Mouse (Mus musculus) midbrain, embryonic 16.5 days (tissue): ENCODE measurements at regions not wholly inside any gene's neighbourhood (a gene's known extent, or its start where the extent isn't known, plus 50 kb on each side); places are given as distances from the start of the nearest gene placed in this dataset.

Experiments used
- ATAC-seq: fragments of 200-750 bp; cut with Nextera tagmentation; 2 replicates; pipeline ENCODE4 v1.8.0; 2017; ENCODE audit warnings: moderate TSS enrichment
- H3K27ac ChIP-seq: fragments of 300-500 bp; sonication (generic); 2 replicates; pipeline ENCODE4 v1.5.1; 2014; ENCODE audit warnings: mild to moderate bottlenecking, low read length, mixed read lengths
- H3K27me3 ChIP-seq: fragments of 300-500 bp; sonication (generic); 2 replicates; pipeline ENCODE4 v1.6.1; 2014; ENCODE audit warnings: low read depth, low read length, mixed read lengths; ENCODE audit not compliant: control insufficient read depth, insufficient read depth
- H3K36me3 ChIP-seq: fragments of 300-500 bp; sonication (generic); 2 replicates; pipeline ENCODE4 v1.6.1; 2014; ENCODE audit warnings: mild to moderate bottlenecking, low read length, moderate library complexity, mixed read lengths; ENCODE audit not compliant: control insufficient read depth, insufficient read depth
- H3K4me1 ChIP-seq: fragments of 300-500 bp; sonication (generic); 2 replicates; pipeline ENCODE4 v1.6.1; 2014; ENCODE audit warnings: mild to moderate bottlenecking, low read length, mixed read lengths; ENCODE audit not compliant: control insufficient read depth, insufficient read depth
- H3K4me2 ChIP-seq: fragments of 300-500 bp; sonication (generic); 2 replicates; pipeline ENCODE4 v1.6.1; 2014; ENCODE audit warnings: mild to moderate bottlenecking, low read length, mixed read lengths
- H3K4me3 ChIP-seq: fragments of 300-500 bp; sonication (generic); 2 replicates; pipeline ENCODE4 v1.5.1; 2014; ENCODE audit warnings: low read depth, mild to moderate bottlenecking, low read length, moderate library complexity, mixed read lengths
- H3K9ac ChIP-seq: fragments of 300-500 bp; sonication (generic); 2 replicates; pipeline ENCODE4 v1.6.1; 2014; ENCODE audit warnings: low read depth, low read length, mixed read lengths
- H3K9me3 ChIP-seq: fragments of 300-500 bp; sonication (generic); replicated peaks from 2 replicates; pipeline ENCODE4 v1.6.1; 2014; ENCODE audit warnings: mild to moderate bottlenecking, low read length, mixed read lengths; ENCODE audit not compliant: control insufficient read depth, poor library complexity, severe bottlenecking
- WGBS: fragments of 180-500 bp; shearing (Covaris S2); extraction: QIAGEN DNeasy Blood & Tissue Kit; methylation state at CpG from one replicate; pipeline ENCODE4 v1.1.7; 2014; 5-methylcytosine and 5-hydroxymethylcytosine counted together

DNA sequence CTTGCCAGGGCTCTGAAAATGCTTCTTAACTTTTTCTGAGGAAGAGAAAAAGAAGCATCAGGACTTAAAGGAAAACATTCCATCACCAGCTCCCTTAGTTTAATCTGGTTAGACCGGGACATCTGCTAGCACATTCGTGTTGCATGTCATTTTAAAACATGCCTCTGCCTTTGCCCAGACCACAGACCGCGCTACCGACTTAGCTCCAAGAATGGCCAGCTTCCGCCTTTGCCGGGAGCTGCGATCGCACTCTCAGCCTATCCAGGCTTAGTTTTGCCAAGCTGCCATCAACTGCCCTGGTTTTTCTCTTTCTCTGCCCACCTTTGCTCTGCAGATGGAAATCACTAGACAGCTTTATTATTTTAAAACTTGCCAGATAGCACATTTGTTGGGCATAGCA lies 129.3 kb upstream of the Rapgef5 start:
- no peak overlapping the region for H3K9ac ChIP-seq
- H3K4me1 ChIP-seq = peaks cover 3% of the 10 kb centered on the region; the same call in 1 of the 2 replicates
- no peaks in the 10 kb centered on the region for H3K36me3 ChIP-seq
- no peaks in the 10 kb centered on the region for H3K27me3 ChIP-seq
- no peak overlapping the region for H3K4me3 ChIP-seq
- H3K27ac ChIP-seq = no peak overlapping the region
- ATAC-seq = no peak
- 83% methylated on average over 9 of the region's 9 CpGs for WGBS
- H3K9me3 ChIP-seq = no peaks in the 10 kb centered on the region
- no peak overlapping the region for H3K4me2 ChIP-seq

GRCm38 (mm10) chr12:117389516-117390347 lies 126.5 kb upstream of the Rapgef5 start:
- Histone ChIP-seq H3K27me3 (no peaks in the 10 kb centered on the region), H3K4me1 (peaks cover 3% of the 10 kb centered on the region; the same call in 1 of the 2 replicates), H3K9me3 (no peaks in the 10 kb centered on the region), H3K4me2 (no peak overlapping the region), H3K36me3 (no peaks in the 10 kb centered on the region), H3K27ac (no peak overlapping the region), H3K4me3 (no peak overlapping the region), H3K9ac (no peak overlapping the region)
- WGBS = 73% methylated on average over 7 of the region's 7 CpGs
- ATAC-seq = no peak

- H3K9me3 ChIP-seq = no peaks in the 10 kb centered on the region
- H3K4me2 ChIP-seq = no peak overlapping the region
- H3K4me3 ChIP-seq = no peak overlapping the region
- no peaks in the 10 kb centered on the region for H3K27me3 ChIP-seq
- H3K9ac ChIP-seq = no peak overlapping the region
- no peak overlapping the region for H3K27ac ChIP-seq
- H3K4me1 ChIP-seq = no peaks in the 10 kb centered on the region
- H3K36me3 ChIP-seq = no peaks in the 10 kb centered on the region
- WGBS = 95% methylated on average over 3 of the region's 3 CpGs
- no peak for ATAC-seq
Observed at GRCm38 (mm10) chr12:117397512-117397911, 118.8 kb upstream of the Rapgef5 start.

DNA sequence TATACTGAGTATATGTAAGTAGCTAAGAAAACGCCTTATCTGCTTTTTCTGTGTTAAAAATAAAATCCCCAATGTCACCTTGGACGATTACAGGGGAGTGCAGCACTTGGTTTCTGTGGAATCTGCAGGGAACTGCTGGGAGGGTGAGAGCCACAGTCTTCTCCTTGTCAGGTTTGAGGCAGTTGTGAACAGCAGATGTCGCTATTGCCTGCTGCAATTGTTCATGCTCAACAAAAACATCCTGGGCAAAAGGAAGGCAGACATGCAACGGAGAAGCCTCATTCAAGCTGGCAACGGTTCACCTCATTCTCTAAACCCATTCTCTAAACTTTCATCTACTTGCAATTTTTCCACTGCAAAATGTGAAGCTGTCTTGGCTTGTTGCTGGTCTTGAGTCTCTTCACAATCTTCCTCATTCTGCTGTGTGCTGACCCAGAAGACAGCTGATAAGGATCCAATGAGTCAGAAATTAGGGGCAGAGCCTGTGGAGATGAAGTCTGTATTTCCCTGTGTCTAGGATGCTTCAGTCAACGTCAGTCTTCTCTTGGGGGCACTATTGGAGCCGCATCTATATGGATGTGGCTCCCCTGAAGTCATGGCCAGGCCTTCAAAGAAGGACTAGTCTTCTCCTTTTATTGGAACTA lies 112.6 kb upstream of the Rapgef5 start:
- H3K36me3 ChIP-seq = no peaks in the 10 kb centered on the region
- no peaks in the 10 kb centered on the region for H3K9me3 ChIP-seq
- ATAC-seq = peak; percentile 87
- no peak overlapping the region for H3K27ac ChIP-seq
- peaks cover 5% of the 10 kb centered on the region; the same call in 1 of the 2 replicates for H3K4me1 ChIP-seq
- H3K27me3 ChIP-seq = no peaks in the 10 kb centered on the region
- no peak overlapping the region for H3K9ac ChIP-seq
- 9% methylated on average over 7 of the region's 7 CpGs for WGBS
- H3K4me2 ChIP-seq = no peak overlapping the region
- no peak overlapping the region for H3K4me3 ChIP-seq

- Histone ChIP-seq H3K4me3 (no peak overlapping the region), H3K4me1 (peaks cover 5% of the 10 kb centered on the region; the same call in 1 of the 2 replicates), H3K9me3 (no peaks in the 10 kb centered on the region), H3K27me3 (no peaks in the 10 kb centered on the region), H3K4me2 (no peak overlapping the region), H3K27ac (no peak overlapping the region), H3K36me3 (no peaks in the 10 kb centered on the region), H3K9ac (no peak overlapping the region)
- ATAC-seq = no peak
- 71% methylated on average over 5 of the region's 5 CpGs for WGBS
Observed at GRCm38 (mm10) chr12:117404157-117404752, 112.0 kb upstream of the Rapgef5 start.

DNA sequence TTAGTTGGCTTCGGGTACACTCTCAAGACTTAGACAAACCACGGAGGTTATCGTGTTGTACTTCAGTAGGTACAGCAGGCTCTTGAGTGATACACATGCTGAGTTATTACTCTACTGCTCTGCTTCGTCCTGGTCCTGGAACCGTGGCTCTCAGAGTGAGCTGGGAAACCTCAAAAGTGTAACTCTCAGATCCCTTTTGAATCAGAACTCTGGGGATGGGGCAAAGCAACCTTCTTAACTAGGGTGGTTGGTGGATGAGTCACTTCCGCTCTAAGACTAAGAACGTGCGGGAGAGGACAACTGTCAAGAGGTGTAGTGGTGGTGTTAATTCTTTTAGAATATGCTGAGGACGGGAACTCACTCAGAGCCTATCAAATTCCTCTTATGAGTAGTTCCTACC lies 109.4 kb upstream of the Rapgef5 start:
- no peak overlapping the region for H3K27ac ChIP-seq
- H3K36me3 ChIP-seq = no peaks in the 10 kb centered on the region
- no peak for ATAC-seq
- WGBS = 93% methylated on average over 9 of the region's 9 CpGs
- no peak overlapping the region for H3K4me3 ChIP-seq
- no peak overlapping the region for H3K9ac ChIP-seq
- H3K4me2 ChIP-seq = no peak overlapping the region
- H3K9me3 ChIP-seq = no peaks in the 10 kb centered on the region
- H3K4me1 ChIP-seq = peaks cover 5% of the 10 kb centered on the region; the same call in 1 of the 2 replicates
- H3K27me3 ChIP-seq = no peaks in the 10 kb centered on the region

- no peak overlapping the region for H3K4me2 ChIP-seq
- ATAC-seq = no peak
- no peak overlapping the region for H3K9ac ChIP-seq
- no peak overlapping the region for H3K4me3 ChIP-seq
- no peaks in the 10 kb centered on the region for H3K36me3 ChIP-seq
- peaks cover 6% of the 10 kb centered on the region for H3K4me1 ChIP-seq
- no peaks in the 10 kb centered on the region for H3K9me3 ChIP-seq
- no peak overlapping the region for H3K27ac ChIP-seq
- H3K27me3 ChIP-seq = no peaks in the 10 kb centered on the region
- WGBS = 39% methylated on average over 1 of the region's 1 CpGs
Observed at GRCm38 (mm10) chr12:117410604-117411003, 105.7 kb upstream of the Rapgef5 start.

DNA sequence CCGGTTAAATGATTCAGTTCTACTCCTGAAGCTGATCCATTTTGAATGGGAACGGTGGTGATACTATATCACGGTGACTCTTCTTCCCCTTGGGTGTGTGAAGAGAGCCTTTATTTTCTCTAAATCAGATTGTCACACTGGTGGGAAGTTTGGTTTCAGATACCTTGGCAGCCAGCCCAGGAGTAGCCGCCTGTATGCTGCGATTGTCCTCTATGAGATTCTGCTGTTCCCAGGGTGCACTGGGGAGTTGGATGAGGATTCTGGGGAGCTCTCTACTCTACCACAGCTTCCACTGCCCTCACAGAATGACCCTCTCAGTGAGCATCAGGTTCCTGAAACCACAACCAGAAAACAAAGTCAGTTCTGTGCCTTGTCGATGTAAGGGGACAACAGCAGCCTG lies 104.0 kb upstream of the Rapgef5 start:
- Histone ChIP-seq H3K4me1 (peaks cover 4% of the 10 kb centered on the region), H3K27ac (no peak overlapping the region), H3K36me3 (no peaks in the 10 kb centered on the region), H3K27me3 (no peaks in the 10 kb centered on the region), H3K4me2 (no peak overlapping the region), H3K4me3 (no peak overlapping the region), H3K9me3 (no peaks in the 10 kb centered on the region), H3K9ac (no peak overlapping the region)
- WGBS = 57% methylated on average over 6 of the region's 6 CpGs
- no peak for ATAC-seq
